In the genomic region with DNA sequence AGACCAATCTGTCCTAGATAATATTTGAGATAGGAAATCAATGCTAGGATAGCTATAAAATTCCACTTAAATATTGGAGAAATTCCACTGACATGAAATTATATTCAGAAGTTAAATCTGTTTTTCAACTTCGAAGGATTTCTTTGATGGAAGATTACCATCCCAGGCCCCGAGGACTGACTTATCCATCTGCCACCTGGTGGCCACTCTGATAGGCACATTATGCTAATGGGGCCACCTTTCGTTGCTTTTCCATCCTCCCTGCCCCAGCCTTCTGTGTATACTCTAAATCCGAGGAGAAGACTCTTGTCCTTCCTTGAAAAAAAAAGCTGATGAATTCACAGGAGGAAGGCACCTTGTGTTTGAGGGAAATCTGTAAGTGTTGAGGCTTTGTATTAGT, we compare ENCODE assay signal across 8 mouse cellular contexts. TPM values are rescaled to one million over a fixed set of nuclear protein-coding genes. Genes with fewer than 3 reads are reported as not detected.
A peak's percentile ranks its signal among the peaks of the same experiment; 100 is the strongest.
DNase-seq lines count a peak whose midpoint lies in the region; ATAC-seq lines count a peak whose summit lies in the region.

No protein-coding gene starts in this region.

- no peak overlapping the region for H3K27ac ChIP-seq in midbrain, embryonic 11.5 days (ENCODE audit: low read depth, low read length)
- H3K27ac ChIP-seq in midbrain, embryonic 16.5 days (ENCODE audit: low read length), result no peak overlapping the region

- no peaks in the 10 kb centered on the region for H3K9me3 ChIP-seq in midbrain, embryonic 11.5 days (ENCODE audit: control insufficient read depth, low read length)
- H3K9me3 ChIP-seq in midbrain, embryonic 16.5 days (replicated peaks; ENCODE audit: control insufficient read depth, low read length, poor library complexity, severe bottlenecking), result no peaks in the 10 kb centered on the region

- H3K4me1 ChIP-seq in midbrain, embryonic 11.5 days (ENCODE audit: control insufficient read depth, insufficient read depth, low read length), result no peaks in the 10 kb centered on the region
- H3K4me1 ChIP-seq in midbrain, embryonic 16.5 days (ENCODE audit: control insufficient read depth, insufficient read depth, low read length), result no peaks in the 10 kb centered on the region

- no peak overlapping the region for H3K4me2 ChIP-seq in midbrain, embryonic 11.5 days
- no peak overlapping the region for H3K4me2 ChIP-seq in midbrain, embryonic 16.5 days (ENCODE audit: low read length)

- no peak overlapping the region for H3K4me3 ChIP-seq in midbrain, embryonic 11.5 days (ENCODE audit: low read depth, low read length)
- H3K4me3 ChIP-seq in midbrain, embryonic 16.5 days (ENCODE audit: low read depth, low read length), result no peak overlapping the region

- intact Hi-C loops in gastrocnemius, postnatal 14 days (cut with DNase I; ENCODE audit: low total_unique reads), result loop anchor here (10.0 kb wide), 1 partner anchor 834 kb away; no protein-coding TSS in a partner anchor

- H3K36me3 ChIP-seq in midbrain, embryonic 11.5 days (ENCODE audit: control insufficient read depth, insufficient read depth, low read length), result no peaks in the 10 kb centered on the region
- no peaks in the 10 kb centered on the region for H3K36me3 ChIP-seq in midbrain, embryonic 16.5 days (ENCODE audit: control insufficient read depth, insufficient read depth, low read length)

- no peaks in the 10 kb centered on the region for H3K27me3 ChIP-seq in midbrain, embryonic 11.5 days (ENCODE audit: control insufficient read depth, insufficient read depth, low read length)
- no peaks in the 10 kb centered on the region for H3K27me3 ChIP-seq in midbrain, embryonic 16.5 days (ENCODE audit: control insufficient read depth, insufficient read depth, low read depth, low read length)

- ATAC-seq in midbrain, embryonic 11.5 days (ENCODE audit: low FRiP score), result 0 out of 2 replicates have a peak, but pooled peaks have one; percentile 46
- ATAC-seq in midbrain, embryonic 16.5 days, result no peak
- peak; percentile 61; the same call in 1 of the 2 replicates for ATAC-seq in megakaryocyte-erythroid progenitor cell, adult 5-6 weeks (replicated peaks; ENCODE audit: low FRiP score, low TSS enrichment, poor library complexity, severe bottlenecking)

- peak; percentile 18 for DNase-seq in gastrocnemius, postnatal 14 days
- DNase-seq in gastrocnemius, postnatal 25 days, result no peak
- no peak for DNase-seq in midbrain, embryonic 11.5 days (ENCODE audit: low spot score, missing footprints)
- peak; percentile 63 for DNase-seq in brain, adult 2 months (ENCODE audit: low read depth, low spot score)
- DNase-seq in neural tube, embryonic 10.5 days (ENCODE audit: extremely low spot score, low spot score), result no peak
- DNase-seq in layer of hippocampus, adult 8-10 months (ENCODE audit: low spot score in 2 of 2), result no peak

- WGBS in midbrain, embryonic 11.5 days, result 38% methylated on average over 4 of the region's 4 CpGs
- WGBS in midbrain, embryonic 16.5 days, result 19% methylated on average over 4 of the region's 4 CpGs

- no peak overlapping the region for H3K9ac ChIP-seq in midbrain, embryonic 11.5 days (ENCODE audit: low read length)
- H3K9ac ChIP-seq in midbrain, embryonic 16.5 days (ENCODE audit: low read depth, low read length), result no peak overlapping the region

RNA-seq across cellular contexts. Expression of a gene that starts 11.8 kb away (rescaled TPM):
- 10 to 100 TPM in 1 of 2 experiments, 1 to 10 TPM in 1; 9.5 to 10.8 TPM for total RNA-seq in gastrocnemius, postnatal 14 days (2021)
- 10 to 100 TPM; 10.3 to 10.5 TPM for total RNA-seq in gastrocnemius, postnatal 25 days (2021)
- polyA plus RNA-seq in midbrain, embryonic 11.5 days (2014; fragmentation: Nextera tagmentation; extraction: Ambion mirVana), result 9.7 and 11.1 TPM in 2 replicates
- polyA plus RNA-seq in midbrain, embryonic 16.5 days (2015; fragmentation: Nextera tagmentation; extraction: Ambion mirVana), result 11.9 and 12.7 TPM in 2 replicates
- total RNA-seq in megakaryocyte-erythroid progenitor cell, adult 5-6 weeks (2014; fragmentation: Nextera tagmentation), result 7.9 and 14.3 TPM in 2 replicates
- 14.1 and 16.3 TPM in 2 replicates for total RNA-seq in megakaryocyte-erythroid progenitor cell, adult 5-6 weeks (2017)
- 10 to 100 TPM; 31.7 to 38.1 (median 34.2) TPM for total RNA-seq in layer of hippocampus, adult 8-10 months (2022)

Comparison
In these comparisons a context has a peak if more than half of its experiments do, and no peak if none do; other contexts are left out.
1. DNase-seq: peak in gastrocnemius, postnatal 14 days (single experiment) and brain, adult 2 months (single experiment); none in gastrocnemius, postnatal 25 days (single experiment), midbrain, embryonic 11.5 days (single experiment), neural tube, embryonic 10.5 days (single experiment) and layer of hippocampus, adult 8-10 months (0 of 2).